Mouse (Mus musculus): ENCODE measurements around the gene Cenpb.
"Not testable (repeated sequence)": the region's sequence is repeated elsewhere in the genome, so short reads cannot be mapped to it uniquely, and the experiment has no call there.

Gene Cenpb

GRCm38 (mm10) chr2:131179990-131180587 lies at the start of gene Cenpb:
Gene Cenpb (minus strand): TSS chr2:131180067.
- DNase-seq = peak; percentile 72 to 78

GRCm38 (mm10) chr2:131227243-131227642 lies 47.4 kb upstream of the Cenpb start:
- DNase-seq = no peak

- DNase-seq = not testable (repeated sequence)
Measured at GRCm38 (mm10) chr2:131226669-131227068, 46.8 kb upstream of the Cenpb start.

GRCm38 (mm10) chr2:131225178-131225577 lies 45.3 kb upstream of the Cenpb start:
- DNase-seq = no peak

- no peak for DNase-seq
Measured at GRCm38 (mm10) chr2:131223569-131223968, 43.7 kb upstream of the Cenpb start.

GRCm38 (mm10) chr2:131222562-131222961 lies 42.7 kb upstream of the Cenpb start:
- DNase-seq = no peak

- DNase-seq = no peak
Measured at GRCm38 (mm10) chr2:131221853-131222515, 42.1 kb upstream of the Cenpb start.

GRCm38 (mm10) chr2:131220030-131220429 lies 40.2 kb upstream of the Cenpb start:
- no peak for DNase-seq

- no peak for DNase-seq
Measured at GRCm38 (mm10) chr2:131215941-131216858, 36.3 kb upstream of the Cenpb start.

- no peak for DNase-seq
Measured at GRCm38 (mm10) chr2:131213773-131214172, 33.9 kb upstream of the Cenpb start.

- DNase-seq = peak in 1 of 2 experiments; percentile 9
Measured at GRCm38 (mm10) chr2:131211026-131211615, 31.3 kb upstream of the Cenpb start.

GRCm38 (mm10) chr2:131209969-131210792 lies 30.3 kb upstream of the Cenpb start:
- peak; percentile 91 to 92 for DNase-seq

- DNase-seq = no peak
Measured at GRCm38 (mm10) chr2:131209125-131209795, 29.4 kb upstream of the Cenpb start.

- no peak for DNase-seq
Measured at GRCm38 (mm10) chr2:131208356-131208755, 28.5 kb upstream of the Cenpb start.

GRCm38 (mm10) chr2:131206778-131207177 lies 26.9 kb upstream of the Cenpb start, which contains the start of gene Ap5s1:
Gene Ap5s1 (plus strand): TSS chr2:131207078.
- no peak for DNase-seq

GRCm38 (mm10) chr2:131205521-131206182 lies 25.8 kb upstream of the Cenpb start:
- no peak for DNase-seq

- DNase-seq = peak; percentile 16 to 32
Measured at GRCm38 (mm10) chr2:131204410-131204981, 24.6 kb upstream of the Cenpb start.

GRCm38 (mm10) chr2:131203816-131204409 lies 24.0 kb upstream of the Cenpb start:
- no peak for DNase-seq

GRCm38 (mm10) chr2:131201262-131201661 lies 21.4 kb upstream of the Cenpb start:
- no peak for DNase-seq

- DNase-seq = no peak
Measured at GRCm38 (mm10) chr2:131200710-131201109, 20.8 kb upstream of the Cenpb start.

Measured in thymus, postnatal 36 days (tissue).